Mouse (Mus musculus): ENCODE measurements at regions not wholly inside any gene's neighbourhood (a gene's known extent, or its start where the extent isn't known, plus 50 kb on each side); places are given as distances from the start of the nearest gene placed in this dataset.

DNA sequence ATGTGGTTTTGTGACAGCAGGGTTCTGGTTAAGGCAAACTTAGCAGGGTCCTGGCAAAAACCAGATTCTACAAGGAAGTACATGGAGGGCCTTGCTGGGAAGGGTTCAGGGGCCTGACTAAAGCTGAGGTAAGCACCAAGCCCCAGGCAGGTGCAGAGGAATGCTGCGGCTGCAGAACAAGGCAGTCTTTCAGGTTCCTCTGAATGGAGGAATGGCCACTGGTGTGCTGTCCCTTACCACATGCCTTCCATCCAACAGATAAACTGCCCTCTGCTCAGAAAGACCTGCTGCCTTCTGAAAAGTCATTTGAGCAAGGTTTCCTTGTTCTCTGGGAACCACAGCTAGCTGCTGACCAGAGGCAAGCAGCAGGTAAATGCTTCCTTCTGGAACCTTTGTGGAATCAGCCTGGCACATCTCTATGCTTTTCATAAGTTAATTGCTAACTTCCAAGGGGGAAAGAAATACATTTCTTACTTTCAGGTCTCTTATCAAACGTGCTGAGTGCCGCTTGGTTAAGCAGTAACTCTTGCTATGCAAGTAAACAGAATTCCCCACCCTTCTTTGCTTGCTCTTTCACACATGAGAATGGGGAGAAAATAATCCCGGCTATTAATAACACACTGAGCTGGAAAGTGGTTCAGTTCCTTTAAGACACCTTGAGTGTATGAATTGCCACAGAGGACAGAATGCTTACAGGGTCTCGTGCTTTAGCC, 105.5 kb downstream of the Fgf9 start:
- no peak overlapping the region for H3ac ChIP-seq (ENCODE audit: control insufficient read depth, insufficient read length, low read depth)
- H3K79me2 ChIP-seq (ENCODE audit: control insufficient read depth, insufficient read depth), result no peaks in the 10 kb centered on the region
- TF ChIP-seq MYOG (IDR thresholded peaks at IDR 0.05; ENCODE audit: control insufficient read depth, extremely low read depth, insufficient read length), result no peak
- TF ChIP-seq CTCF (IDR thresholded peaks at IDR 0.05; ENCODE audit: control insufficient read depth, insufficient read depth, insufficient read length), result no peak
- no peak for TF ChIP-seq USF1 (IDR thresholded peaks at IDR 0.05; ENCODE audit: low read depth)
- TF ChIP-seq FOSL1 (IDR thresholded peaks at IDR 0.05; ENCODE audit: insufficient read depth, low read length, poor library complexity, severe bottlenecking), result no peak
- no peak for TF ChIP-seq MYOD1 (IDR thresholded peaks at IDR 0.05; ENCODE audit: control insufficient read depth, insufficient read length, low read depth)
- no peak for TF ChIP-seq CEBPB (IDR thresholded peaks at IDR 0.05; ENCODE audit: low read depth)
- no peak for TF ChIP-seq MAX (IDR thresholded peaks at IDR 0.05)
- H3K27me3 ChIP-seq (ENCODE audit: control insufficient read depth, insufficient read depth, insufficient read length), result peaks cover 6% of the 10 kb centered on the region
- no peaks in the 10 kb centered on the region for H3K36me3 ChIP-seq (ENCODE audit: control insufficient read depth, insufficient read depth)
- H3K79me3 ChIP-seq (ENCODE audit: low read depth), result no peaks in the 10 kb centered on the region
- H3K4me3 ChIP-seq (ENCODE audit: insufficient read depth, poor library complexity, severe bottlenecking), result no peak overlapping the region

GRCm38 (mm10) chr14:58174512-58174911, 104.2 kb downstream of the Fgf9 start:
- H3K27me3 ChIP-seq (ENCODE audit: control insufficient read depth, insufficient read depth, insufficient read length), result peaks cover 6% of the 10 kb centered on the region
- no peak for TF ChIP-seq MYOD1 (IDR thresholded peaks at IDR 0.05; ENCODE audit: control insufficient read depth, insufficient read length, low read depth)
- no peak for TF ChIP-seq MAX (IDR thresholded peaks at IDR 0.05)

GRCm38 (mm10) chr14:58168920-58169319, 98.6 kb downstream of the Fgf9 start:
- no peaks in the 10 kb centered on the region for H3K79me3 ChIP-seq (ENCODE audit: low read depth)
- no peak for TF ChIP-seq FOSL1 (IDR thresholded peaks at IDR 0.05; ENCODE audit: insufficient read depth, low read length, poor library complexity, severe bottlenecking)
- no peak for TF ChIP-seq USF1 (IDR thresholded peaks at IDR 0.05; ENCODE audit: low read depth)
- TF ChIP-seq CEBPB (IDR thresholded peaks at IDR 0.05; ENCODE audit: low read depth), result no peak
- no peak for TF ChIP-seq MYOD1 (IDR thresholded peaks at IDR 0.05; ENCODE audit: control insufficient read depth, insufficient read length, low read depth)
- TF ChIP-seq CTCF (IDR thresholded peaks at IDR 0.05; ENCODE audit: control insufficient read depth, insufficient read depth, insufficient read length), result no peak
- TF ChIP-seq MYOG (IDR thresholded peaks at IDR 0.05; ENCODE audit: control insufficient read depth, extremely low read depth, insufficient read length), result no peak
- TF ChIP-seq MAX (IDR thresholded peaks at IDR 0.05), result no peak
- no peaks in the 10 kb centered on the region for H3K36me3 ChIP-seq (ENCODE audit: control insufficient read depth, insufficient read depth)
- H3K27me3 ChIP-seq (ENCODE audit: control insufficient read depth, insufficient read depth, insufficient read length), result peaks cover 8% of the 10 kb centered on the region
- no peaks in the 10 kb centered on the region for H3K79me2 ChIP-seq (ENCODE audit: control insufficient read depth, insufficient read depth)
- H3ac ChIP-seq (ENCODE audit: control insufficient read depth, insufficient read length, low read depth), result no peak overlapping the region
- H3K4me3 ChIP-seq (ENCODE audit: insufficient read depth, poor library complexity, severe bottlenecking), result no peak overlapping the region

More at GRCm38 (mm10) chr14:58174512-58174911, 104.2 kb downstream of the Fgf9 start:
- H3K79me3 ChIP-seq (ENCODE audit: low read depth), result no peaks in the 10 kb centered on the region
- no peak overlapping the region for H3K4me3 ChIP-seq (ENCODE audit: insufficient read depth, poor library complexity, severe bottlenecking)
- H3K79me2 ChIP-seq (ENCODE audit: control insufficient read depth, insufficient read depth), result no peaks in the 10 kb centered on the region
- no peaks in the 10 kb centered on the region for H3K36me3 ChIP-seq (ENCODE audit: control insufficient read depth, insufficient read depth)
- H3ac ChIP-seq (ENCODE audit: control insufficient read depth, insufficient read length, low read depth), result no peak overlapping the region

All from C2C12 (cell line).